8 mouse cellular contexts compared by ENCODE assay signal in the genomic region with DNA sequence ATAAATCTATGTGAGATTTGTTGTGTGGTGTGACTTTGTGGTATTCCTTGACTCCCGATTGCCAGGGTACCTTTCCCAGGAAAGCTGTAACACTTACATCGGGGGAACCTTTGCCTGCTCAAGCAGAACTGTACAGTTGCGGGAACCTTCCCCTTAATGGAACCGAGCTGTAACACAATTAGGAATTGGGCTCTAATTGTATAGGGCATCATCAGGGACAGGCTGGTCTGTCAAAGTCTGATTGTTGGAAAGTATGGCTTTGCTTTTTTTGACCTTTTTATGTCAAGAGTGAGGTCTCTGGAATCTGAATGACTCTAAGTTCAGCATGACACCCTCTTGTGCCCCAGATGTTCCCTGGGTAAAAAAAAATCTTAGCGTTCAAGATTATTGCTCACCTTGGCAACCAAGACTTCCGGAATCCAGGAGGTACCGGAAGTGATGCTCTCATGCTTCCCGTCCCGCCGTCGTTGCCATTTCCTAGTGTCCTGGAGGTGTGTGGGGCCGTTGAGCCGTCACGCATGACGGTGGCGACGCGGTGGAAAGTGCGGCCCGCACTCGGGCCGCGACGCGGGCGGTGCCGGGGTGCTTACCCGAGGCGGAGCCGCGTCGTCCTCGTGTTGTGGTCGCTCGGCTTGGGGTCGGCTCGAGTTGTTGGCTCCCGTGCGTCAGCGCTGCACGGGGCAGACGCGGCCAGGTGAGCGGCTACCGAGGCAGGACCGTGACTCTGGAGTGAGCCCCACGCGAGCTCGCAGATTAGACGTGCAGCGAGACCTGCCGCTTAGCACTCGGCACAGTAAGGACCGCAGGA. TPM values are rescaled to one million over a fixed set of nuclear protein-coding genes. Genes with fewer than 3 reads are reported as not detected.
DNase-seq lines count a peak whose midpoint lies in the region; ATAC-seq and TF ChIP-seq lines count a peak whose summit lies in the region.

No protein-coding gene starts in this region.

- H3K4me3 ChIP-seq in hindbrain, embryonic 10.5 days = peak overlapping the region; percentile 84
- peak overlapping the region; percentile 83 for H3K4me3 ChIP-seq in lung, embryonic 16.5 days (ENCODE audit: low read length)
- peak overlapping the region; percentile 81 for H3K4me3 ChIP-seq in thymus, adult 2 months (ENCODE audit: control insufficient read depth, insufficient read depth, low read length)

- H3K9ac ChIP-seq in lung, embryonic 16.5 days (ENCODE audit: low read length) = peak overlapping the region; percentile 77

- no peaks in the 10 kb centered on the region for H3K9me3 ChIP-seq in hindbrain, embryonic 10.5 days
- H3K9me3 ChIP-seq in lung, embryonic 16.5 days (ENCODE audit: control insufficient read depth, low read length) = peaks cover 3% of the 10 kb centered on the region

- peaks cover 7% of the 10 kb centered on the region for H3K27me3 ChIP-seq in Patski
- no peaks in the 10 kb centered on the region for H3K27me3 ChIP-seq in hindbrain, embryonic 10.5 days (ENCODE audit: insufficient read depth, poor library complexity, severe bottlenecking)
- H3K27me3 ChIP-seq in lung, embryonic 16.5 days (ENCODE audit: control insufficient read depth, insufficient read depth, low read depth, low read length) = no peaks in the 10 kb centered on the region
- no peaks in the 10 kb centered on the region for H3K27me3 ChIP-seq in thymus, adult 2 months (ENCODE audit: control insufficient read depth, insufficient read depth, low read length)

- H3K27ac ChIP-seq in hindbrain, embryonic 10.5 days = peak overlapping the region; percentile 88
- 0 out of 2 replicates have a peak overlapping the region, but pooled peaks have one; percentile 32 for H3K27ac ChIP-seq in lung, embryonic 16.5 days (ENCODE audit: low read length)
- no peak overlapping the region for H3K27ac ChIP-seq in thymus, adult 2 months (ENCODE audit: control insufficient read depth, insufficient read depth, low read length)

- WGBS in hindbrain, embryonic 10.5 days = 7% methylated on average over 54 of the region's 54 CpGs
- 6% methylated on average over 54 of the region's 54 CpGs for WGBS in lung, embryonic 16.5 days
- 8% methylated on average over 54 of the region's 54 CpGs for WGBS in thymus, adult 2 months

- ATAC-seq in Patski = peak; percentile 31
- peak; percentile 89 for ATAC-seq in lung, embryonic 16.5 days (ENCODE audit: low read depth)

- POLR2A ChIA-PET in Patski (lab: Charles Lee) = no interaction called here

- H3K4me2 ChIP-seq in lung, embryonic 16.5 days (ENCODE audit: low read depth, low read length) = peak overlapping the region; percentile 78

- in situ Hi-C loops in Patski (cut with MboI; ENCODE audit: low pct_unique_long_range_greater_than_20kb) = no loop called here

- peak; percentile 61; the same call in 1 of the 2 replicates for TF ChIP-seq POLR2A in thymus, adult 2 months (IDR thresholded peaks at IDR 0.05; ENCODE audit: control insufficient read depth, extremely low read depth, insufficient read depth, low read length, poor library complexity)

- CTCF ChIA-PET in Patski (lab: Charles Lee) = no interaction called here

- no peak for DNase-seq in Patski (ENCODE audit: low read depth, low spot score)
- peak; percentile 81 to 83 for DNase-seq in cerebellum, postnatal 10 days
- peak; percentile 50 to 59 for DNase-seq in frontal cortex, postnatal 10 days (ENCODE audit: low spot score in 2 of 2)
- peak; percentile 70 for DNase-seq in hindbrain, embryonic 10.5 days (ENCODE audit: low spot score)
- DNase-seq in layer of hippocampus, adult 9-10 months (ENCODE audit: low spot score) = peak; percentile 18
- DNase-seq in ovary, adult 18-20 months (ENCODE audit: low spot score) = peak; percentile 22
- DNase-seq in thymus, adult 2 months = peak; percentile 65

- H3K36me3 ChIP-seq in hindbrain, embryonic 10.5 days = peaks cover 1% of the 10 kb centered on the region; the same call in 1 of the 2 replicates
- H3K36me3 ChIP-seq in lung, embryonic 16.5 days (ENCODE audit: control insufficient read depth, insufficient read depth, low read length) = no peaks in the 10 kb centered on the region
- no peaks in the 10 kb centered on the region for H3K36me3 ChIP-seq in thymus, adult 2 months (ENCODE audit: control insufficient read depth, insufficient read depth, low read length)

- peaks cover 17% of the 10 kb centered on the region for H3K4me1 ChIP-seq in hindbrain, embryonic 10.5 days (replicated peaks)
- peaks cover 3% of the 10 kb centered on the region; the same call in 1 of the 2 replicates for H3K4me1 ChIP-seq in lung, embryonic 16.5 days (replicated peaks; ENCODE audit: control insufficient read depth, insufficient read depth, low read length)
- H3K4me1 ChIP-seq in thymus, adult 2 months (replicated peaks; ENCODE audit: control insufficient read depth, insufficient read depth, low read length) = peaks cover 2% of the 10 kb centered on the region; the same call in 1 of the 2 replicates

- no peak for TF ChIP-seq CTCF in Patski (IDR thresholded peaks at IDR 0.05)
- peak; percentile 59; the same call in 1 of the 2 replicates for TF ChIP-seq CTCF in thymus, adult 2 months (IDR thresholded peaks at IDR 0.05; ENCODE audit: borderline replicate concordance, control insufficient read depth, extremely low read depth, insufficient read depth, low read length, poor library complexity)

RNA-seq across cellular contexts. Expression of gene Zkscan7, which starts 1.1 kb away (rescaled TPM):
- polyA plus RNA-seq in Patski (2021) = 5.3 TPM
- polyA plus RNA-seq in hindbrain, embryonic 10.5 days (2016; fragmentation: Nextera tagmentation; extraction: Ambion mirVana) = 3.6 and 4.5 TPM in 2 replicates
- 5.3 and 6.0 TPM in 2 replicates for polyA plus RNA-seq in lung, embryonic 16.5 days (2015; fragmentation: Nextera tagmentation; extraction: Ambion mirVana)
- polyA plus RNA-seq in thymus, adult 2 months (2012; rRNA removed) = 2.8 and 3.0 TPM in 2 replicates

RNA-seq across cellular contexts. Expression of gene Zfp445, which starts 20.8 kb away (rescaled TPM):
- 53.2 TPM for polyA plus RNA-seq in Patski (2021)
- 66.1 and 74.4 TPM in 2 replicates for polyA plus RNA-seq in hindbrain, embryonic 10.5 days (2016; fragmentation: Nextera tagmentation; extraction: Ambion mirVana)
- 79.4 and 80.6 TPM in 2 replicates for polyA plus RNA-seq in lung, embryonic 16.5 days (2015; fragmentation: Nextera tagmentation; extraction: Ambion mirVana)
- 55.0 and 56.2 TPM in 2 replicates for polyA plus RNA-seq in thymus, adult 2 months (2012; rRNA removed)

RNA-seq across cellular contexts. Expression of gene Zfp105, which starts 36.3 kb away (rescaled TPM):
- 3.2 TPM for polyA plus RNA-seq in Patski (2021)
- polyA plus RNA-seq in hindbrain, embryonic 10.5 days (2016; fragmentation: Nextera tagmentation; extraction: Ambion mirVana) = 30.7 and 33.5 TPM in 2 replicates
- 17.2 and 19.5 TPM in 2 replicates for polyA plus RNA-seq in lung, embryonic 16.5 days (2015; fragmentation: Nextera tagmentation; extraction: Ambion mirVana)
- polyA plus RNA-seq in thymus, adult 2 months (2012; rRNA removed) = 0.20 and 0.23 TPM in 2 replicates

RNA-seq across cellular contexts. Expression of gene Gm35549, which starts 42.7 kb away (rescaled TPM):
- polyA plus RNA-seq in Patski (2021) = 0.82 TPM
- 0.27 TPM in 1 of 2 replicates, not detected in the other for polyA plus RNA-seq in hindbrain, embryonic 10.5 days (2016; fragmentation: Nextera tagmentation; extraction: Ambion mirVana)
- polyA plus RNA-seq in lung, embryonic 16.5 days (2015; fragmentation: Nextera tagmentation; extraction: Ambion mirVana) = 0.44 and 0.75 TPM in 2 replicates
- not detected in 2 replicates for polyA plus RNA-seq in thymus, adult 2 months (2012; rRNA removed)
